Mouse (Mus musculus) megakaryocyte, embryonic 14.5 days (primary cell): ENCODE measurements around the gene Patj.

Source experiments
- FLI1 ChIP-seq: IDR thresholded peaks from 2 replicates; pipeline ENCODE4 v1.6.1; 2012; ENCODE audit warnings: low read length, inconsistent platforms, mixed read lengths
- GATA1 ChIP-seq: IDR thresholded peaks from 3 replicates; pipeline ENCODE4 v1.6.1; 2012; ENCODE audit warnings: mixed read lengths, low read length, inconsistent platforms, borderline replicate concordance

DNA sequence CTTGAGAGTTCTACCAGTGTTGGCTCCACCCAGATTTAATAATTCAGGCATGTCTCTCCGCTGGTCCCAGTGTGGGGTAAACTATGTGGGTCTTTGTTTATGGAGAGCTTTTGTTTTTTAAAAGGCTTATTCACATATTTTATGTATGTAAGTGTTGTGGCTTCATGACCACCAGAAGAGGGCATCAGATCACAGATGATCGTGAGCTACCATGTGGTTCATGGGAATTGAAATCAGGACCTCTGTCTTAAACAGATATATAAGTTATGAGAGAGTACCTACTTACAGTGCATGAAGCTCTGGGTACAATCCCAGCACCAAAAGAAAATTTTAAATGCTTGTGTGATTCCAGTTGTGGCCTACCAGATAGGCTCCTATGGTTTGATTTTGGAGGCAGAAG, 344.2 kb downstream of the Patj start:
- TF ChIP-seq GATA1: no peak
- TF ChIP-seq FLI1: no peak
